Mouse (Mus musculus) lung, postnatal 0 days (tissue): ENCODE measurements around the gene Serinc5. TPM values are rescaled to one million over a fixed set of nuclear protein-coding genes. Genes with fewer than 3 reads are reported as not detected.
A peak's percentile ranks its signal among the peaks of the same experiment; 100 is the strongest.

Experiments used
- ATAC-seq: fragments of 200-750 bp; cut with Nextera tagmentation; 2 replicates; pipeline ENCODE4 v1.8.0; 2017; ENCODE audit warnings: moderate library complexity
- DNase-seq: peaks from one replicate; pipeline ENCODE4 v3.0.0-alpha.2; 2016; ENCODE audit warnings: low spot score
- H3K27ac ChIP-seq: fragments of 300-500 bp; sonication (generic); 2 replicates; pipeline ENCODE4 v1.5.1; 2014; ENCODE audit warnings: antibody characterized with exemption, mild to moderate bottlenecking, low read length, mixed read lengths
- H3K27me3 ChIP-seq: fragments of 300-500 bp; sonication (generic); replicated peaks from 2 replicates; pipeline ENCODE4 v1.6.1; 2014; ENCODE audit warnings: low read length, mixed read lengths; ENCODE audit not compliant: insufficient read depth
- H3K36me3 ChIP-seq: fragments of 300-500 bp; sonication (generic); 2 replicates; pipeline ENCODE4 v1.6.1; 2014; ENCODE audit warnings: low read length, mixed read lengths; ENCODE audit not compliant: insufficient read depth
- H3K4me1 ChIP-seq: fragments of 300-500 bp; sonication (generic); 2 replicates; pipeline ENCODE4 v1.6.1; 2014; ENCODE audit warnings: antibody characterized with exemption, low read depth, low read length, mixed read lengths; ENCODE audit not compliant: insufficient read depth
- H3K4me2 ChIP-seq: fragments of 300-500 bp; sonication (generic); replicated peaks from 2 replicates; pipeline ENCODE4 v1.6.1; 2014; ENCODE audit warnings: low read depth, mild to moderate bottlenecking, low read length, moderate library complexity, mixed read lengths
- H3K4me3 ChIP-seq: fragments of 300-500 bp; sonication (generic); 2 replicates; pipeline ENCODE4 v1.5.1; 2014; ENCODE audit warnings: low read depth, low read length
- H3K9ac ChIP-seq: fragments of 300-500 bp; sonication (generic); replicated peaks from 2 replicates; pipeline ENCODE4 v1.6.1; 2014; ENCODE audit warnings: low read depth, mild to moderate bottlenecking
- H3K9me3 ChIP-seq: fragments of 300-500 bp; sonication (generic); 2 replicates; pipeline ENCODE4 v1.6.1; 2016; ENCODE audit warnings: low read length, mixed read lengths
- CTCF ChIP-seq: IDR thresholded peaks from 2 replicates; pipeline ENCODE4 v1.5.1; 2016; ENCODE audit warnings: antibody characterized with exemption, mild to moderate bottlenecking
- EP300 ChIP-seq: IDR thresholded peaks from 2 replicates; pipeline ENCODE4 v1.6.1; 2016; ENCODE audit warnings: antibody characterized with exemption, mild to moderate bottlenecking, control low read depth
- WGBS: fragments of 180-500 bp; shearing (Covaris S2); extraction: QIAGEN DNeasy Blood & Tissue Kit; methylation state at CpG from one replicate; pipeline ENCODE4 v1.1.7; 2014; 5-methylcytosine and 5-hydroxymethylcytosine counted together
- polyA plus RNA-seq: library from polyadenylated mRNA; unstranded; fragments of >200 nt; fragmentation: Nextera tagmentation; extraction: Ambion mirVana; gene quantifications from 2 replicates; pipeline ENCODE4 v1.2.1, GENCODE M21; 2015

Serinc5 gene
- polyA plus RNA-seq, 1 experiment from 2014 or later = 21.4 TPM

- DNase-seq (no peak), ATAC-seq (no peak)
- no peaks in the 10 kb centered on the region for H3K27me3 ChIP-seq
- H3K4me2 ChIP-seq = no peak overlapping the region
- 77% methylated on average over 1 of the region's 1 CpGs for WGBS
- no peaks in the 10 kb centered on the region for H3K36me3 ChIP-seq
- H3K4me1 ChIP-seq = peaks cover 6% of the 10 kb centered on the region; the same call in 1 of the 2 replicates
- no peaks in the 10 kb centered on the region for H3K9me3 ChIP-seq
- no peak overlapping the region for H3K9ac ChIP-seq
- TF ChIP-seq CTCF = no peak
- no peak for TF ChIP-seq EP300
- H3K4me3 ChIP-seq = no peak overlapping the region
- H3K27ac ChIP-seq = no peak overlapping the region
Measured at GRCm38 (mm10) chr13:92735693-92736092, 124.8 kb downstream of the Serinc5 start.

GRCm38 (mm10) chr13:92736516-92737300 is 125.8 kb downstream of the Serinc5 start:
- H3K27ac ChIP-seq = no peak overlapping the region
- H3K9ac ChIP-seq = no peak overlapping the region
- H3K4me3 ChIP-seq = no peak overlapping the region
- 46% methylated on average over 11 of the region's 11 CpGs for WGBS
- DNase-seq = no peak
- H3K9me3 ChIP-seq = no peaks in the 10 kb centered on the region
- H3K36me3 ChIP-seq = no peaks in the 10 kb centered on the region
- no peak for ATAC-seq
- H3K27me3 ChIP-seq = no peaks in the 10 kb centered on the region
- no peak overlapping the region for H3K4me2 ChIP-seq
- peaks cover 6% of the 10 kb centered on the region; the same call in 1 of the 2 replicates for H3K4me1 ChIP-seq
- no peak for TF ChIP-seq EP300

DNA sequence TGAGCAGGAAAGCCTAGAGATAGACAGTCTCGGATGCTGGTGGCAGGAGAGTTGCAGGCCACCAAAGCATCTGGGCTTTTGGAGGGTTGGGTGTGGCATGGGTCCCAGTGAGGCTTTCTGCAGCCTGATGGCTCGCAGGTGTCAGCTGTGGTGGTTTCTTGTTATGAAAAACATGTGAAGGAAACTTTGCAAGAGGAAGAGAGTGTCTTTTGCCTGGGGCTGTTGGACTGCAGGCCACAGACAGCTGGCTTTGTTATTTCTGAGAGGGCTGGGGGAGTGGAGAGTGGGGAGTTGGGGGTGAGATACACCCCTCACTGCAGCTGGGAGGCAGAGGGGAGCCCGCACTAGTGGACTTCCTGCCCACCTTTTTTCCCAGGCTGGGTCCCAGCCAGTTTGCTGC is 127.9 kb downstream of the Serinc5 start:
- DNase-seq = no peak
- H3K36me3 ChIP-seq = no peaks in the 10 kb centered on the region
- no peak overlapping the region for H3K4me3 ChIP-seq
- H3K4me2 ChIP-seq = no peak overlapping the region
- no peak for ATAC-seq
- no peak for TF ChIP-seq EP300
- H3K4me1 ChIP-seq = no peaks in the 10 kb centered on the region
- H3K9ac ChIP-seq = no peak overlapping the region
- WGBS = 80% methylated on average over 3 of the region's 3 CpGs
- H3K27me3 ChIP-seq = no peaks in the 10 kb centered on the region
- H3K9me3 ChIP-seq = no peaks in the 10 kb centered on the region
- no peak overlapping the region for H3K27ac ChIP-seq

- H3K4me2 ChIP-seq = no peak overlapping the region
- no peak overlapping the region for H3K9ac ChIP-seq
- H3K4me3 ChIP-seq = no peak overlapping the region
- ATAC-seq = no peak
- WGBS = 75% methylated on average over 3 of the region's 3 CpGs
- H3K27me3 ChIP-seq = no peaks in the 10 kb centered on the region
- no peaks in the 10 kb centered on the region for H3K36me3 ChIP-seq
- no peak overlapping the region for H3K27ac ChIP-seq
- no peaks in the 10 kb centered on the region for H3K4me1 ChIP-seq
- TF ChIP-seq EP300 = no peak
- no peak; the same call in 1 of the 2 replicates for TF ChIP-seq CTCF
- no peaks in the 10 kb centered on the region for H3K9me3 ChIP-seq
- no peak for DNase-seq
Measured at GRCm38 (mm10) chr13:92739858-92740257, 129.0 kb downstream of the Serinc5 start.

DNA sequence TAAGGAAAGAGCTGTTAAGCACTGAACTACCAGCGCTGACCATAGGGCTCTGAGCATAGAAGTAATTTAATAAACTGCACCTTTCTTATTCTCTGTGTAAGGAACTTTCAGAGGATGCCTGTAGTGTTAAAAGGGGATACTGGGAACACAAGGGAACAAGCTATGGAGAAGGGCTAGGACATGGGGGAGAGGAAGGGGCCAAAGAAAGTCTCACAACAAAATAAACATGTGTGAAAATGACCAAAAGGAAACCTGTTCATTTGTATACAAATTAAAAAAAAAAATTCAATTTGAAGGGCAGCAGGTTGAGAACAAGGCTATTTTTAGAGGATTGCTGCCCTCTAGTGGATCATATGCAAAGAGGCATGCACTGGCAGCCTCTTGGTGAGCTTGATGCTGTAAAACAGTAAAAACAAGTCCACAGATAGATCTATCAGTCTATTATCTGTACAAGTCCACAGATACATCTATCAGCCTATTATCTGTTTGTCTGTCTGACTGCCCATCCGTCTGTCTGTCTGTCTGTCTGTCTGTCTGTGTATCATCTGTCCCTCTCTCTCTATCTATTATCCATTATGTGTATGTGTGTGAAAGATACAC is 129.9 kb downstream of the Serinc5 start:
- H3K36me3 ChIP-seq = no peaks in the 10 kb centered on the region
- no peak overlapping the region for H3K9ac ChIP-seq
- H3K4me2 ChIP-seq = no peak overlapping the region
- no peaks in the 10 kb centered on the region for H3K27me3 ChIP-seq
- WGBS = 6% methylated on average over 2 of the region's 2 CpGs
- ATAC-seq = peak; percentile 60
- TF ChIP-seq EP300 = 0 out of 2 replicates have a peak, but pooled peaks have one; percentile 19
- TF ChIP-seq CTCF = peak; percentile 87
- H3K4me3 ChIP-seq = no peak overlapping the region
- peak; percentile 87 for DNase-seq
- H3K4me1 ChIP-seq = no peaks in the 10 kb centered on the region
- no peaks in the 10 kb centered on the region for H3K9me3 ChIP-seq
- H3K27ac ChIP-seq = no peak overlapping the region

DNA sequence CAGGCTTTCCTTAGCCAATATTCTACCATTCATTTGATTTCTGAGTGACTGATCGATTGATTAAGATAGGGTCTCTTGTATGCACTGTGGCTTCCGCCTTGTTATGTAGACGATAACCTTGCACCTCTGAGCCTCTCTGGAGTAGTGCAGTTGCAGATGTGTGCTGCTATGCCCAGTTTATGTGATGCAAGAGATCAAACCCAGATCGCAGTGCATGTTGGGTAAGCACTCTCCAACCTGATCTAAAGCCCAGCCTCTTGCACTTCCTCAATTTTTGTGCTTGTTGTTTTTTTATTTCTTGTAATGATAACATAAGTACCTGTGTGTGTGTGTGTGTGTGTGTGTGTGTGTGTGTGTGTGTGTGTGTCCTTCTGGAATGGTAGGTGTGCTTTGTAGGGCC is 132.0 kb downstream of the Serinc5 start:
- Histone ChIP-seq H3K27me3 (no peaks in the 10 kb centered on the region), H3K9me3 (no peaks in the 10 kb centered on the region), H3K27ac (no peak overlapping the region), H3K4me2 (no peak overlapping the region), H3K36me3 (no peaks in the 10 kb centered on the region), H3K4me1 (no peaks in the 10 kb centered on the region), H3K4me3 (no peak overlapping the region), H3K9ac (no peak overlapping the region)
- WGBS = 81% methylated on average over 4 of the region's 4 CpGs
- DNase-seq (no peak), ATAC-seq (no peak)
- no peak for TF ChIP-seq EP300
- no peak for TF ChIP-seq CTCF
